Mouse (Mus musculus): ENCODE results near the gene Mlxip.

Gene Mlxip

DNA sequence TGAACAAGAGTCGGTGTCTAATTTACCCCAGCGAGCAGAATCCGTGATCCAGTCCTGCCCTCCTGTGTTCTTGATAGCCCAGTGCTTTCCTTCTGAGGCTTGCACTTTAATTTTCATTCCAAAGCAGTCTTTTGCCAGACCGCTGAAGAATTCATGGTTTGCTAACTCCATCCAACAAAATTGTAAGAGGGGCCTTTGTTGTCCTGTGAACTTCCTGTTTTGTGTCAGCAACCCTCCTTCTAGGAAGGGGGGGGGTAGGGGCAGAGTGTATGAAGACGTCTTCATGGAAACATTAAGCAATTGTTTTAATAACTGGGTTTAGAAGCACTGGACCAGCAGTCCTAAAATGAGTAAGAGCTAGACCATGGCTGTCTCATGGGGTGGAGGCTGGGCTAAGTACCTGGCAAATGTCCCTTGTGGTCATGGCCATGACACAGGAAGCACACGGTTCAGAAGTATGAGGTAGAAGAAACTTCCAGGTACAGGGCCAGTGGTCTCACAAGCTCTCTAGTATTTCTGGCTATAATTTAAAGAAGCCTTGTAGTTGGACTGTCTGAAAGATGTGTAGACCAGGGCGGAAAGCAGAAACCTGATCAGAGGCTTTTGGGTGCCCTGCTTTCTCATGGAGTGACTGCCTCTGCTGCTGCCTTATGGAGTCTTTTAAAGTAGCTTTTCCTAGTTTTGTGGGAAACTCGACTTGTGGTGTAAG is 41.6 kb downstream of the Mlxip start:
- DNase-seq = peak; percentile 40 to 54

- DNase-seq = peak; percentile 66 to 76
Measured at GRCm38 (mm10) chr5:123436780-123437175, 42.2 kb downstream of the Mlxip start.

- DNase-seq = no peak
Measured at GRCm38 (mm10) chr5:123438381-123438780, 43.8 kb downstream of the Mlxip start.

- no peak for DNase-seq
Measured at GRCm38 (mm10) chr5:123439312-123439711, 44.7 kb downstream of the Mlxip start.

GRCm38 (mm10) chr5:123439941-123440340 is 45.3 kb downstream of the Mlxip start:
- DNase-seq = peak in 1 of 2 experiments; percentile 69

DNA sequence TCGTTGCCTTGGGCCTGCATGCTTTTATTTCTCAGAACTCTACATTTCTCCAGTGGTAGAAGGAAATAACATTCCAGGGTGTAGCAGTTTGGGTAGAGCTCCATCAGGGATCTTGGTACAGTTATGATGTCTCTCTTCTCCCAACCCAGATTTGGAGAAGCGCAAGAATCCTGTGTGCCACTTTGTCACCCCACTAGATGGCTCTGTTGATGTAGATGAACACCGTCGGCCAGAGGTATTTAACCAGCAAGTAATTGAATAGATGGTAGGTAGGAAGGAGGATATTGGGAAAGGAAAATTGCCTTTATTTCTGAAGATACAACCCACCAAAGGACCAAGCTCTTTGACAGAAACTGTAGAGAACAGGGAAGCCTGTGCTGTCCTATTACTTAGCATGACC is 46.1 kb downstream of the Mlxip start:
- no peak for DNase-seq

DNA sequence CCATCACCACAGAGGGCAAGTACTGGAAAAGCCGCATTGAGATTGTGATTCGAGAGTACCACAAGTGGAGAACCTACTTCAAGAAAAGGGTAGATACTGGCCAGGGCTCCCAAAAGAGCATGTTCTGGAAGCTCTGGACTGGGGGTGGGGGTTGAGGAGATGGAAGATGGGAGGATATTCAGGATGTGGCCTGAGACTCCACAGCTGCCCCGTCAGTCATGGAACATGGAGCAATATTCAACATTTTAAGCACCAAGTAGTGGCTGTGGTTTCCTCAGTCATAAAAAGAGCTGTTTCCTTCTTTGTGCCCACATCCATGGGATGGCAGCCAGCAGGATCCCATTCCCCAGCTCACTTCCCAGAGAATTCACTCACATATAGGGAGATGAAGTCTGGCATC is 47.7 kb downstream of the Mlxip start:
- no peak for DNase-seq

DNA sequence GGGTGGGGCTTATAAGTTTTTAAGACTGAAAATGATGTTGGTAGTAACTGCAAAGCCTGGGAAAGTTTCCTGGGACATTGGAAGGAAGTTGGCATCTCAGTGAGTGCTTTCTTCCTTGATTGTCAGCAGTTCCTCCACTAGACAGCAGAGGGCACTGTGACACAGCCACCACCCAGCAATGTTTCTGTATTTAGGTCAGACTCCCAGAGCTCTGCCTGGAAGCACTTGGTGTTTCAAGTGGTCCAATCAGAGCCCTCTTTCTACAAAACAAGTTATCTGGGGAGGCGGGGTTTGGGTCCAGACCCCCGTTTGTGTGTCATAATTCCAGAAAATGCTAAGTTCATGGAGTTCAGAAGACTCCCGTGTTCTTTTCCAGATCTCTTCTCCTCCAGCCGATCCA is 49.5 kb downstream of the Mlxip start:
- DNase-seq = peak; percentile 55 to 79

DNA sequence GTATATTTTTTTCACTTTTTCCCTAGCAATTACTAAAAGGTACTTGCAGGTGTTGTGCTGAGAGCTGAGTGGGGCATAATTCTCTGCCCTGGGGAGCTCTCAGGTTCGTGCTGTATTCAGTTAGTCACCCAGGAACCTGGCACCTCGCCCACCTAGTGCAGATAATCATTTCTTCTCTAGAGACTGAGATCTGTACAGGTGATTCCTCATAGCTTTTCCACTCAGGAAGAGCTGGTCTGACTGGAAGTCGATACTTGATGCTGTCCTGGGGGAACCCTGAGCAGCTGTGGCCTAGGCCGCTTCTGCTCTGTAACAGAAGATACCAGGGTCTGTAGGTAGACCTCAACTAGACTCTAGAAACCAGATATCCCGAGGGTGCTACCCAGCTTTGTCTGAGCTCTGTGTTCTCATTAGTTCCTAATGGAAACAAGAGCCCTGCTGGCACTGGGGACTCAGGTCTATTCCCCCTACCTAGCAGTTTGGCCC is 50.3 kb downstream of the Mlxip start:
- no peak for DNase-seq

GRCm38 (mm10) chr5:123451886-123452285 is 57.3 kb downstream of the Mlxip start:
- no peak for DNase-seq

DNA sequence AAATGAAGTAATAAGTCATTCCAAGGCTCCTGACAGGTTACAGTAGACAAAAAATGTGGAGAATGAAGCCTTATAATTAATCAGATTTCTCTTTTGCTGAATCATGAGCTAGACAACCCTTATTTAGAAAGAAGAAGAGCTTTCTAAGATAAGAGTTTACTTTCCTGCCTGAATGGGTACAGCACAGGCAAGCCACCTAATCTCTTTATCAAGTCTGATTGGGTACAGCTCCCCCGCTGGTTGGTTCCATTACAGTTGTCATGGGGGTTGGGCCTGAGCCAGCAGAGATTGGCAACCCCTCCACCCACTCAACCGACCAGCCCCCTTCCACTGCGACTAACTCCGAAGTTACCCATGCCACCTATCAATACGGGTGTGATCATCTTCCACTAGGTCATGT is 66.8 kb downstream of the Mlxip start:
- no peak for DNase-seq

DNA sequence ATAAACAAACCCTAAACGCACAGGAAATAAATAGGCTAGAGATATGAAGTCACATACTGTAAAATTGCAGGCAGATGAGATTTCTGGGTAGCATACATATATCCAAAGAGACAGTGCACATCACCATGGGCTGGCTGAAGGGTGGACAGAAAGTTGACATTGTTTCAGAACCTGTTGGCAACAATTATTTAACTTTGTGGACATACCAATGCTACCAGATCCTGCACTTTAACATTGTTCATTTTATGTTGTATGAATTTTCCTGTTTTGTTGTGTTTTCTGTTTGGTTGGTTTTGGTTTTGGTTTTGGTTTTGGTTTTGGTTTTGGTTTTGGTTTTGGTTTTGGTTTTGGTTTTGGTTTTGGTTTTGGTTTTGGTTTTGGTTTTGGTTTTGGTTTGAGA is 70.0 kb downstream of the Mlxip start:
- no peak for DNase-seq

DNA sequence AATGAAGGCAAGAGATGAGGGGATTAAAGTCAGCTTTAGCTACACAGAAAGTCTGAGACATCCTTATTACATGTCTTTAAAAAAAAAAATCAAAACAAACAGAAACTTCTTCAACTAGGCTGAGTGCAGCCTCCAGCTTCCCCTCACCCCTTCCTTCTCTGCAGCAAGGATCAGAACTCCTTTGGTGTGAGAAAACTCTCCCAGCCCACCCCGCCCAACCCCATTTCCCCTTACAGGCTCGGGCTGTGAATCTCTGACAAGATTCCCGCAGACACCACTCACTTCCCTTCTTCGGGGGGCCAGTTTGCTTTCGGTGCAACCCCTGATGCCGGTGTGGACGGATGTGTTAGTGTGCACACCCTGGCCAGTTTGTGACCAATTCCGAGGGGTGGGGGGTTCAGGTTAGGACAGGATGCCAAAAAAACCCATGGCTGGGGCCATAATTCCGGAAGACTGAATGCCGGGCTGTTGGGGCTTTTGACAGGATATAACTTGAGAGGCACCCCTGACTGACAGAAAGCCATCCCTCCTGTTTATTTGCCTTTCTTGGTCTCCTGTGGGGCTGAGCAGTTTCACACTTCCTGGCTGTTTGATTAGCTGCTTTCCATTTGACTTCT is 76.3 kb downstream of the Mlxip start:
- DNase-seq = no peak

DNA sequence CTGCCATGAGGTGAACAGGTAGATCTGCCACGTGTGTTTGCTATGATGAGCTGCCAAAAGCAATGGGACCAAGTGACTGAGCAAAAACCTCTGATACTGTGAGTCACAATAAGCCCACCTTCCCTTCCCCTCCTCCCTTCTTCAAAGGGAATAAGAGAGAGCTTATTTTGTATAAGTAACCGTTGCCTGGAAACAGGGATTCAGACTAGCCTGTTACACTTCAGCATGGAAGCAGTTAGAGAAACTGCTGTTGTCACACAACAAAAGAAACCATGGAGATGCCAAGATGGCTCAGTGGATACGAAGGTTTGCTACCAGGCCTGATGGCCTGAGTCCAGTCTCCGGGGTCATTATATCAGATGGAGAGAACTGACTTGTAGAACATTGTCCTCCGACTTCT is 79.2 kb downstream of the Mlxip start:
- DNase-seq = no peak

GRCm38 (mm10) chr5:123487659-123488395 is 93.2 kb downstream of the Mlxip start:
- no peak for DNase-seq

DNA sequence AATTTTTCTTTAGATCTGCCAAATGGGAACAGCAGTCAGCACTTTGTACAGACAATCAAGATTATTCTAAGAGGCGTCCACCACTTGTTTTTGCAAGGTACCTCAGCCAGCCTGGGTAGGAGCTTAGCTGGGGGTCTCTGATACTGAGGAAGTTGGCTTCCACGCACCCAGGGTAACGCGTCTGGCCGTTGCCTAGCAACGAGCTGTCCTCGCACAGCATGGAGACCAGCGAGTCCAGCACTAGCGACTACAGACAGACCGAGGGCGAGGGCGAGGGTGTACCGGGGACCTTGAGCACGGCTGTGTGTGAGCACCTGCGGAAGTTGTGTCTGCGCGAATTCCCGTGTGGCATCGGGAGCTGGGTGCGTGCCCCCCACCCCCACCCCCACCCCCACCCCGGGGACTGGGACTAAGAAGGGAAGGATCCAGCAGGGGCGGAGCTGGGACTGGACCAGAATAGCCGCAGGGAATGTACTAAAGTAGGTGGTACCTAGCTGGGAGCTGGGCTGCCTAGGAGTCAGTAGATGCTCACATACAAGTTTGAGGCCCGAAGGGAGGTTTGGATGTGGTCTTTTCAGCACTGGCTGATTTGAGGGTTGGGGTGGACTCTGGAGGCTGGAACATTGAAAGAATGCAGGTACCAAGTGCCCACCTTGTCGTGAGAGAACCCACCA is 94.7 kb downstream of the Mlxip start, which contains the start of the genes Lrrc43 and Il31:
Lrrc43 (plus strand) TSS at position 194 of the 674 bp plus-strand sequence.
Il31 (minus strand) TSS at position 378 of the 674 bp plus-strand sequence.
- no peak for DNase-seq

- DNase-seq = no peak
Measured at GRCm38 (mm10) chr5:123489935-123490334, 95.3 kb downstream of the Mlxip start.

- peak; percentile 13 to 46 for DNase-seq
Measured at GRCm38 (mm10) chr5:123499717-123500116, 105.1 kb downstream of the Mlxip start.

GRCm38 (mm10) chr5:123501973-123502372 is 107.4 kb downstream of the Mlxip start:
- DNase-seq = no peak
